Mouse (Mus musculus): ENCODE data around the gene Sephs2. TPM values are rescaled to one million over a fixed set of nuclear protein-coding genes. Genes with fewer than 3 reads are reported as not detected.

Gene Sephs2
- polyA plus RNA-seq, 1 experiment = 125 TPM

- Histone ChIP-seq H3K27ac (replicated peaks; ENCODE audit: low read depth, low read length) (no peak overlapping the region), H3K4me1 (ENCODE audit: control insufficient read depth, insufficient read depth, insufficient read length, low read length) (no peaks in the 10 kb centered on the region), H3K4me3 (ENCODE audit: insufficient read depth, low read depth, low read length) (no peak overlapping the region)
Observed at GRCm38 (mm10) chr7:127281114-127281513, 7.3 kb upstream of the Sephs2 start.

- Histone ChIP-seq H3K4me1 (ENCODE audit: control insufficient read depth, insufficient read depth, insufficient read length, low read length) (no peaks in the 10 kb centered on the region), H3K4me3 (ENCODE audit: insufficient read depth, low read depth, low read length) (no peak overlapping the region), H3K27ac (replicated peaks; ENCODE audit: low read depth, low read length) (no peak overlapping the region)
Observed at GRCm38 (mm10) chr7:127280092-127280491, 6.2 kb upstream of the Sephs2 start.

GRCm38 (mm10) chr7:127278311-127278710 lies 4.5 kb upstream of the Sephs2 start:
- H3K27ac ChIP-seq (replicated peaks; ENCODE audit: low read depth, low read length) = no peak overlapping the region
- H3K4me3 ChIP-seq (ENCODE audit: insufficient read depth, low read depth, low read length) = no peak overlapping the region
- H3K4me1 ChIP-seq (ENCODE audit: control insufficient read depth, insufficient read depth, insufficient read length, low read length) = no peaks in the 10 kb centered on the region

GRCm38 (mm10) chr7:127276519-127276961 lies 2.7 kb upstream of the Sephs2 start:
- 0 out of 2 replicates have a peak, but pooled peaks cover 2% of the 10 kb centered on the region for H3K4me1 ChIP-seq (ENCODE audit: control insufficient read depth, insufficient read depth, insufficient read length, low read length)
- no peak overlapping the region for H3K27ac ChIP-seq (replicated peaks; ENCODE audit: low read depth, low read length)
- H3K4me3 ChIP-seq (ENCODE audit: insufficient read depth, low read depth, low read length) = no peak overlapping the region

DNA sequence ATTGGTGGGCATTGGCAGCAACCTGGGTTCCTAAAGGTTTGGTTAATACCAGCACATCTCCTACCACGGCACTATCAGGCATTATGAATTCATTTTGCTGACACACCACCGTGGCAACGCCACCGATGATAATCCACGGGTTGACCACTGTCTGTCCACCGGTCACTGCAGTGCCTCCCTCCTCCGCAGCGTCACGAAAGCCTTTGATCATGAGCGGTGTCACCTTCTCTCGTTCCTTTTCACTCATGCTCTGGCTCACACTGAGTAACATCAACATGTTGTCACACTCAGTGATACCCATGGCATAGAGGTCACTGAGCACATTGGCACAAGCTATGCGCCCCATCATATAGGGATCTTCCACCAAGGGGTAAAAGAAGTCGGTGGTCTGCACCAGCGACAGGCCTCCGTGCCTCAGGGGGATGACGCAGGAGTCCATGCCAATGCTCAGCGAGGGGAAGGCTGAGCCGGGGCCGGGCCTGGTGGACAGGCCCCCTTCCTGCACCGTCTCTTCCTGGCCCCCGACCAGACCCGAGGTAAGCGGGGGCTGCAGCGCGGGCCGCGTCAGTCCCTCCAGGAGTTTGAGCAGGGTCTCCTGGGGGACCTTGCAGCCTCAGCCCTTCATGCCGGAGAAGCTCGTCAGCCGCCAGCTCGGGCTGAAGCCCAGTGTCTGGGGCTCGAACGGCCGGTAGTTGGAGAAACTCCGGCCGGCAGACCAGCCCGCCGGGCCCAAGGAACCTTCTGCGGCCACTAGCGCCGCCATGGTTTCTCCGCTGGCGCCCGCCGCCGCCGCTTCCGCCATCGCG lies 534 bp downstream of the Sephs2 start:
- Histone ChIP-seq H3K4me3 (ENCODE audit: insufficient read depth, low read depth, low read length) (peak overlapping the region; percentile 85), H3K27ac (replicated peaks; ENCODE audit: low read depth, low read length) (peak overlapping the region; percentile 85), H3K4me1 (ENCODE audit: control insufficient read depth, insufficient read depth, insufficient read length, low read length) (peaks cover 12% of the 10 kb centered on the region; the same call in 1 of the 2 replicates)

- Histone ChIP-seq H3K27ac (replicated peaks; ENCODE audit: low read depth, low read length) (peak overlapping the region; percentile 85), H3K4me3 (ENCODE audit: insufficient read depth, low read depth, low read length) (peak overlapping the region; percentile 85), H3K4me1 (ENCODE audit: control insufficient read depth, insufficient read depth, insufficient read length, low read length) (peaks cover 12% of the 10 kb centered on the region; the same call in 1 of the 2 replicates)
Observed at GRCm38 (mm10) chr7:127272566-127272965, 1.3 kb downstream of the Sephs2 start.

GRCm38 (mm10) chr7:127271093-127271492 lies 2.8 kb downstream of the Sephs2 start:
- H3K4me3 ChIP-seq (ENCODE audit: insufficient read depth, low read depth, low read length) = peak overlapping the region; percentile 41
- H3K27ac ChIP-seq (replicated peaks; ENCODE audit: low read depth, low read length) = peak overlapping the region; percentile 92
- peaks cover 12% of the 10 kb centered on the region; the same call in 1 of the 2 replicates for H3K4me1 ChIP-seq (ENCODE audit: control insufficient read depth, insufficient read depth, insufficient read length, low read length)

- peak overlapping the region; percentile 41; the same call in 1 of the 2 replicates for H3K4me3 ChIP-seq (ENCODE audit: insufficient read depth, low read depth, low read length)
Observed at GRCm38 (mm10) chr7:127270666-127271065, 3.2 kb downstream of the Sephs2 start.

DNA sequence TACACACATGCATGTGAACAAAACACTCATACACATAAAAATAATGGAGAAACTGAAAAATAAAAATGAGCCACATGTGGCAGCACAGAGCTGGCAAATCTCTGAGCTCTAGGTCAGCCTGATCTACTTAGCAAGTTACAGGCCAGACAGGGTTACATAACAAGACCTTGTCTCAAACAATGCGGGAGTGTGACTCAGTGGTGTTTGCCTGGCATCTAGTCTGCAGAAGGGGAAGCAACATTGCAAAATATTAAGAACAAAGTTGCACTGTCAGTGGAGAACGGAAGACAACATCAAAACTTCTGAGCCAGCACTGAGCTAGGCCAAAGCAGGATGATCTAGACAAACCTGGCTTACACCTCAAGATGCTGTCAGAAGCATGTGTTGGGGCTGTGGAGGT lies 3.6 kb downstream of the Sephs2 start:
- H3K4me1 ChIP-seq (ENCODE audit: control insufficient read depth, insufficient read depth, insufficient read length, low read length) = peaks cover 12% of the 10 kb centered on the region; the same call in 1 of the 2 replicates
- H3K4me3 ChIP-seq (ENCODE audit: insufficient read depth, low read depth, low read length) = no peak overlapping the region
- peak overlapping the region; percentile 92; the same call in 1 of the 2 replicates for H3K27ac ChIP-seq (replicated peaks; ENCODE audit: low read depth, low read length)

More at GRCm38 (mm10) chr7:127270666-127271065, 3.2 kb downstream of the Sephs2 start:
- peaks cover 12% of the 10 kb centered on the region; the same call in 1 of the 2 replicates for H3K4me1 ChIP-seq (ENCODE audit: control insufficient read depth, insufficient read depth, insufficient read length, low read length)
- peak overlapping the region; percentile 92 for H3K27ac ChIP-seq (replicated peaks; ENCODE audit: low read depth, low read length)

GRCm38 (mm10) chr7:127263526-127263925 lies 10.3 kb downstream of the Sephs2 start:
- Histone ChIP-seq H3K4me3 (ENCODE audit: insufficient read depth, low read depth, low read length) (no peak overlapping the region), H3K4me1 (ENCODE audit: control insufficient read depth, insufficient read depth, insufficient read length, low read length) (no peaks in the 10 kb centered on the region), H3K27ac (replicated peaks; ENCODE audit: low read depth, low read length) (no peak overlapping the region)

GRCm38 (mm10) chr7:127262218-127262961 lies 11.5 kb downstream of the Sephs2 start:
- Histone ChIP-seq H3K4me1 (ENCODE audit: control insufficient read depth, insufficient read depth, insufficient read length, low read length) (no peaks in the 10 kb centered on the region), H3K27ac (replicated peaks; ENCODE audit: low read depth, low read length) (no peak overlapping the region), H3K4me3 (ENCODE audit: insufficient read depth, low read depth, low read length) (no peak overlapping the region)

- Histone ChIP-seq H3K27ac (replicated peaks; ENCODE audit: low read depth, low read length) (no peak within 1 kb of the TSS), H3K4me3 (ENCODE audit: insufficient read depth, low read depth, low read length) (peak within 1 kb of the TSS; percentile 80), H3K4me1 (ENCODE audit: control insufficient read depth, insufficient read depth, insufficient read length, low read length) (no peaks in the 10 kb centered on the region)
Observed at GRCm38 (mm10) chr7:127260309-127261111, 13.3 kb downstream of the Sephs2 start, which contains the start of gene Dctpp1. Gene Dctpp1 (minus strand): TSS chr7:127260709.

DNA sequence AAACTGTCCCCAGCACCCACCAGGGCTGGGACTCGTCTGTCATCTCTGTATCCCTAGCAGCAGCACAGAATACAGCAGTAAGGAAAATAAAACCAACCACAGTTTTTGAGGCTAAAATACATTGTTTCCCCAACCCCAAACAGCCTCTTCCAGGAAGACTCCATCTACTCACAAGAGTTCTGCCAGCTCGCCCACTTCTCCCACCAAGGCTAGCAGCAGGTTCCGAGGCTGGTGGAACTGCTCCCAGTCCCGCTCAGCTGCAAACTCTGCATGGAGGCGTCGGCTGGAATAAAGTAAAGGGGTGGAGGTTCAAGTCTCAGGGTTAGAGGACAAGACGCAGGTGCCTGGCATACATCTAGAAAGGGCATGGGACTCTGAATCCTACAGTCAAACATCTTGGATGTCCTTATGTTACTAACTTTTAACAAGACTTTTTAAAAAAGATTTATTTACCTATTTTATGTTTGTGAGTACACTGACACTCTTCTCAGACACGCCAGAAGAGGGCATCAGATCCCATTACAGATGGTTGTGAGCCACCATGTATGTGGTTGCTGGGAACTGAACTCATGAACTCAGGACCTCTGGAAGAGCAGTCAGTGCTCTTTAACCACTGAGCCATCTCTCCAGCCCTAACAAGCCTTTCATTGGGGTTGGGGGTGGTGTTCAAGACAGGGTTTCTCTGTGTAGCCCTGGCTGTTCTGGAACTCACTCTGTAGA lies 14.5 kb downstream of the Sephs2 start:
- Histone ChIP-seq H3K4me3 (ENCODE audit: insufficient read depth, low read depth, low read length) (no peak overlapping the region), H3K27ac (replicated peaks; ENCODE audit: low read depth, low read length) (no peak overlapping the region), H3K4me1 (ENCODE audit: control insufficient read depth, insufficient read depth, insufficient read length, low read length) (no peaks in the 10 kb centered on the region)

DNA sequence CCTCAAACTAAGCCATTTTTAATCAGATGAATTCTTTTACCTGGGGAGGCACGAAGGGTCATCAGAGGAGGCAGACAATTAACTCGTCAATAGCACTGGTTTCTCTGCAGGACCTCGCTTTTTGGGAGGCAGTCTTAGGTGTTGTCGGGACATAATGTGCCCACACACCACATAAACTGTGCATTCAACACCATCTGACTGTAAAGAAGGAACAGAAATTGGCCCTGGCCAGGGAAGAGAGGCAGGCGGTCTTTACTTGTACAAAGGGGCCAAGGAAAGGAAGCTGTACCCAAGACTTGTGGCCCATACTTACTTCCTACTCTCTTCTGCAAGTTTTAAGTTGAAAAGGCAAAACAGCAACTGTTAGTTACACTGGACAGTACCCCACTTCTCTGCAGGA lies 17.3 kb downstream of the Sephs2 start:
- no peak overlapping the region for H3K4me3 ChIP-seq (ENCODE audit: insufficient read depth, low read depth, low read length)
- H3K27ac ChIP-seq (replicated peaks; ENCODE audit: low read depth, low read length) = no peak overlapping the region
- no peaks in the 10 kb centered on the region for H3K4me1 ChIP-seq (ENCODE audit: control insufficient read depth, insufficient read depth, insufficient read length, low read length)

Data from brown adipose tissue, adult 24 weeks (tissue).